Mouse (Mus musculus) liver, postnatal 0 days (tissue): ENCODE data around the gene Qpctl. TPM values are rescaled to one million over a fixed set of nuclear protein-coding genes. Genes with fewer than 3 reads are reported as not detected.

Experiments
- ATAC-seq: fragments of 200-750 bp; cut with Nextera tagmentation; 2 replicates; pipeline ENCODE4 v1.8.0; 2017; ENCODE audit warnings: mild to moderate bottlenecking, moderate library complexity
- DNase-seq: peaks from one replicate; pipeline ENCODE4 v3.0.0-alpha.2; 2016
- H3K27ac ChIP-seq: fragments of 300-500 bp; sonication (generic); 2 replicates; pipeline ENCODE4 v1.5.1; 2014; ENCODE audit warnings: antibody characterized with exemption, moderate library complexity, mild to moderate bottlenecking, low read depth
- H3K27me3 ChIP-seq: fragments of 300-500 bp; sonication (generic); 2 replicates; pipeline ENCODE4 v1.6.1; 2014; ENCODE audit warnings: low read length, control low read depth, mixed read lengths; ENCODE audit not compliant: insufficient read depth
- H3K36me3 ChIP-seq: fragments of 300-500 bp; sonication (generic); replicated peaks from 2 replicates; pipeline ENCODE4 v1.6.1; 2014; ENCODE audit warnings: mild to moderate bottlenecking, control low read depth, low read length, moderate library complexity, mixed read lengths; ENCODE audit not compliant: insufficient read depth
- H3K4me1 ChIP-seq: fragments of 300-500 bp; sonication (generic); 2 replicates; pipeline ENCODE4 v1.6.1; 2014; ENCODE audit warnings: antibody characterized with exemption, mild to moderate bottlenecking, control low read depth; ENCODE audit not compliant: insufficient read depth
- H3K4me2 ChIP-seq: fragments of 300-500 bp; sonication (generic); 2 replicates; pipeline ENCODE4 v1.6.1; 2014; ENCODE audit warnings: low read depth, mild to moderate bottlenecking, low read length, moderate library complexity, mixed read lengths
- H3K4me3 ChIP-seq: fragments of 300-500 bp; sonication (generic); 2 replicates; pipeline ENCODE4 v1.5.1; 2014; ENCODE audit warnings: low read depth, low read length
- H3K9ac ChIP-seq: fragments of 300-500 bp; sonication (generic); replicated peaks from 2 replicates; pipeline ENCODE4 v1.6.1; 2014; ENCODE audit warnings: mild to moderate bottlenecking, moderate library complexity
- H3K9me3 ChIP-seq: fragments of 300-500 bp; sonication (generic); 2 replicates; pipeline ENCODE4 v1.6.1; 2016; ENCODE audit warnings: mild to moderate bottlenecking, control low read depth, low read length, mixed read lengths
- CTCF ChIP-seq: sonication (generic); IDR thresholded peaks from 2 replicates; pipeline ENCODE4 v1.5.1; 2016; ENCODE audit warnings: antibody characterized with exemption, low read depth
- EP300 ChIP-seq: IDR thresholded peaks from 2 replicates; pipeline ENCODE4 v1.6.1; 2016; ENCODE audit warnings: antibody characterized with exemption, low read depth, mild to moderate bottlenecking
- WGBS: fragments of 180-500 bp; shearing (Covaris S2); extraction: QIAGEN DNeasy Blood & Tissue Kit; methylation state at CpG from one replicate; pipeline ENCODE4 v1.1.7; 2014; ENCODE audit not compliant: insufficient replicate concordance; 5-methylcytosine and 5-hydroxymethylcytosine counted together
- polyA plus RNA-seq: library from polyadenylated mRNA; unstranded; fragments of >200 nt; fragmentation: Nextera tagmentation; extraction: Ambion mirVana; gene quantifications from 2 replicates; pipeline ENCODE4 v1.2.1, GENCODE M21; 2015

The Qpctl gene
- polyA plus RNA-seq, 1 experiment from 2014 or later: 5.8 TPM

GRCm38 (mm10) chr7:19166990-19167389 lies 17.9 kb upstream of the Qpctl start:
- 77% methylated on average over 3 of the region's 3 CpGs for WGBS

GRCm38 (mm10) chr7:19165656-19166423 lies 16.7 kb upstream of the Qpctl start, which contains the start of gene Gipr:
Gene Gipr, minus strand, starts transcription at chr7:19166127.
- peaks cover 18% of the 10 kb centered on the region for H3K27me3 ChIP-seq
- ATAC-seq (peak; percentile 48; the same call in 1 of the 2 replicates), DNase-seq (peak; percentile 38)

More at GRCm38 (mm10) chr7:19166990-19167389, 17.9 kb upstream of the Qpctl start:
- H3K9me3 ChIP-seq: peaks cover 3% of the 10 kb centered on the region; the same call in 1 of the 2 replicates
- no peaks in the 10 kb centered on the region for H3K36me3 ChIP-seq
- H3K4me1 ChIP-seq: peaks cover 15% of the 10 kb centered on the region
- no peak overlapping the region for H3K9ac ChIP-seq
- DNase-seq (no peak), ATAC-seq (no peak)
- H3K27ac ChIP-seq: no peak overlapping the region
- TF ChIP-seq CTCF: peak; percentile 49
- no peak for TF ChIP-seq EP300
- no peak overlapping the region for H3K4me3 ChIP-seq
- H3K4me2 ChIP-seq: no peak overlapping the region
- peaks cover 16% of the 10 kb centered on the region for H3K27me3 ChIP-seq

GRCm38 (mm10) chr7:19164978-19165377 lies 15.9 kb upstream of the Qpctl start:
- H3K9ac ChIP-seq: no peak overlapping the region
- no peak for ATAC-seq
- peak overlapping the region; percentile 39 for H3K4me2 ChIP-seq
- DNase-seq: peak; percentile 62
- H3K9me3 ChIP-seq: peaks cover 3% of the 10 kb centered on the region; the same call in 1 of the 2 replicates
- no peak overlapping the region for H3K27ac ChIP-seq
- H3K4me3 ChIP-seq: no peak overlapping the region
- peaks cover 27% of the 10 kb centered on the region for H3K27me3 ChIP-seq
- TF ChIP-seq CTCF: no peak
- TF ChIP-seq EP300: no peak
- no peaks in the 10 kb centered on the region for H3K36me3 ChIP-seq
- 3% methylated on average over 13 of the region's 13 CpGs for WGBS
- H3K4me1 ChIP-seq: peaks cover 23% of the 10 kb centered on the region

More at GRCm38 (mm10) chr7:19165656-19166423, 16.7 kb upstream of the Qpctl start, which contains the start of gene Gipr:
- H3K4me3 ChIP-seq: no peak within 1 kb of the TSS
- no peak within 1 kb of the TSS for H3K9ac ChIP-seq
- TF ChIP-seq CTCF: no peak
- TF ChIP-seq EP300: no peak
- H3K36me3 ChIP-seq: no peaks in the 10 kb centered on the region
- H3K9me3 ChIP-seq: peaks cover 3% of the 10 kb centered on the region; the same call in 1 of the 2 replicates
- H3K4me1 ChIP-seq: peaks cover 15% of the 10 kb centered on the region
- no peak within 1 kb of the TSS for H3K27ac ChIP-seq
- peak within 1 kb of the TSS; percentile 39 for H3K4me2 ChIP-seq
- 8% methylated on average over 14 of the region's 14 CpGs for WGBS

- 2% methylated on average over 6 of the region's 6 CpGs for WGBS
- Histone ChIP-seq H3K27ac (no peak overlapping the region), H3K4me1 (peaks cover 26% of the 10 kb centered on the region), H3K36me3 (no peaks in the 10 kb centered on the region), H3K9me3 (peaks cover 3% of the 10 kb centered on the region; the same call in 1 of the 2 replicates), H3K4me2 (peak overlapping the region; percentile 39; the same call in 1 of the 2 replicates), H3K4me3 (no peak overlapping the region), H3K27me3 (peaks cover 33% of the 10 kb centered on the region), H3K9ac (no peak overlapping the region)
- TF ChIP-seq EP300 (no peak), CTCF (no peak)
- DNase-seq: peak; percentile 34
- no peak for ATAC-seq
These were observed 15.1 kb upstream of the Qpctl start for GRCm38 (mm10) chr7:19164189-19164588.

GRCm38 (mm10) chr7:19163752-19164151 lies 14.7 kb upstream of the Qpctl start:
- no peak for DNase-seq
- Histone ChIP-seq H3K9me3 (peaks cover 3% of the 10 kb centered on the region; the same call in 1 of the 2 replicates), H3K27ac (no peak overlapping the region), H3K9ac (no peak overlapping the region), H3K4me1 (peaks cover 26% of the 10 kb centered on the region), H3K4me3 (no peak overlapping the region), H3K27me3 (peaks cover 34% of the 10 kb centered on the region), H3K4me2 (no peak overlapping the region), H3K36me3 (no peaks in the 10 kb centered on the region)
- 30% methylated on average over 12 of the region's 12 CpGs for WGBS
- TF ChIP-seq CTCF (no peak), EP300 (no peak)
- ATAC-seq: no peak

- no peak for ATAC-seq
- Histone ChIP-seq H3K27ac (no peak overlapping the region), H3K4me2 (no peak overlapping the region), H3K36me3 (no peaks in the 10 kb centered on the region), H3K4me1 (peaks cover 26% of the 10 kb centered on the region), H3K27me3 (peaks cover 34% of the 10 kb centered on the region), H3K9ac (no peak overlapping the region), H3K4me3 (no peak overlapping the region), H3K9me3 (peaks cover 3% of the 10 kb centered on the region; the same call in 1 of the 2 replicates)
- TF ChIP-seq EP300: no peak
- no peak for TF ChIP-seq CTCF
- no peak for DNase-seq
- 76% methylated on average over 7 of the region's 7 CpGs for WGBS
These were observed 13.8 kb upstream of the Qpctl start for GRCm38 (mm10) chr7:19162928-19163327.
